Mouse (Mus musculus) 3134 (cell line): ENCODE measurements around the gene Pla2g3.

Source experiments
- DNase-seq: peaks from one replicate; pipeline ENCODE4 v3.0.0-alpha.2; 2011; ENCODE audit warnings: low spot score; ENCODE audit not compliant: insufficient read length; ENCODE audit errors: extremely low read depth

Pla2g3 gene

GRCm38 (mm10) chr11:3519051-3519726 lies 31.1 kb downstream of the Pla2g3 start:
- DNase-seq = no peak

- no peak for DNase-seq
These were observed 31.8 kb downstream of the Pla2g3 start for GRCm38 (mm10) chr11:3519756-3520398.

- DNase-seq = no peak
These were observed 32.8 kb downstream of the Pla2g3 start for GRCm38 (mm10) chr11:3520919-3521318.

GRCm38 (mm10) chr11:3521339-3522224 lies 33.5 kb downstream of the Pla2g3 start:
- no peak for DNase-seq

- no peak for DNase-seq
These were observed 34.4 kb downstream of the Pla2g3 start for GRCm38 (mm10) chr11:3522285-3523000.

- DNase-seq = no peak
These were observed 35.9 kb downstream of the Pla2g3 start for GRCm38 (mm10) chr11:3523840-3524582.

GRCm38 (mm10) chr11:3525560-3525959 lies 37.5 kb downstream of the Pla2g3 start:
- no peak for DNase-seq

- DNase-seq = no peak
These were observed 38.1 kb downstream of the Pla2g3 start for GRCm38 (mm10) chr11:3526207-3526606.

- no peak for DNase-seq
These were observed 39.1 kb downstream of the Pla2g3 start for GRCm38 (mm10) chr11:3526979-3527738.

- no peak for DNase-seq
These were observed 39.7 kb downstream of the Pla2g3 start for GRCm38 (mm10) chr11:3527766-3528165.

- no peak for DNase-seq
These were observed 40.1 kb downstream of the Pla2g3 start for GRCm38 (mm10) chr11:3528208-3528607.

- DNase-seq = no peak
These were observed 41.6 kb downstream of the Pla2g3 start for GRCm38 (mm10) chr11:3529476-3530252.

- DNase-seq = no peak
These were observed 42.6 kb downstream of the Pla2g3 start for GRCm38 (mm10) chr11:3530731-3531130.

- DNase-seq = no peak
These were observed 43.5 kb downstream of the Pla2g3 start for GRCm38 (mm10) chr11:3531634-3532033.

GRCm38 (mm10) chr11:3532101-3532931 lies 44.2 kb downstream of the Pla2g3 start:
- DNase-seq = no peak

- no peak for DNase-seq
These were observed 45.4 kb downstream of the Pla2g3 start for GRCm38 (mm10) chr11:3533406-3533932.

GRCm38 (mm10) chr11:3534956-3535355 lies 46.9 kb downstream of the Pla2g3 start:
- no peak for DNase-seq
